Mouse (Mus musculus) E14TG2a.4 (cell line): Measurements from ENCODE around the gene Thada.

Source experiments
- CTCF ChIP-seq: conservative IDR thresholded peaks from 2 replicates; pipeline ENCODE4 v1.5.1; 2014; ENCODE audit warnings: low read length
- NANOG ChIP-seq: IDR thresholded peaks from 2 replicates; pipeline ENCODE4 v1.6.1; 2014; ENCODE audit warnings: borderline replicate concordance, low read length, mixed read lengths
- POU5F1 ChIP-seq: IDR thresholded peaks from 2 replicates; pipeline ENCODE4 v1.6.1; 2014; ENCODE audit warnings: low read length, borderline replicate concordance

GRCm38 (mm10) chr17:84266161-84266948 lies 199.7 kb downstream of the Thada start:
- TF ChIP-seq CTCF (no peak), NANOG (no peak), POU5F1 (no peak)
